Mouse (Mus musculus) forebrain, embryonic 14.5 days (tissue): ENCODE results near the gene Cdhr3. TPM values are rescaled to one million over a fixed set of nuclear protein-coding genes. Genes with fewer than 3 reads are reported as not detected.

ENCODE experiments used
- ATAC-seq: fragments of 200-750 bp; cut with Nextera tagmentation; 2 replicates; pipeline ENCODE4 v1.8.0; 2017; ENCODE audit warnings: mild to moderate bottlenecking, moderate library complexity
- DNase-seq: peaks from one replicate; pipeline ENCODE4 v3.0.0-alpha.2; 2015; ENCODE audit warnings: low spot score
- H3K27ac ChIP-seq: fragments of 300-500 bp; sonication (generic); 2 replicates; pipeline ENCODE4 v1.5.1; 2014; ENCODE audit warnings: low read depth, mild to moderate bottlenecking, control low read depth, low read length, moderate library complexity
- H3K27me3 ChIP-seq: fragments of 300-500 bp; sonication (generic); replicated peaks from 2 replicates; pipeline ENCODE4 v1.6.1; 2014; ENCODE audit warnings: low read length, control low read depth, mixed read lengths; ENCODE audit not compliant: control insufficient read depth, insufficient read depth
- H3K36me3 ChIP-seq: fragments of 300-500 bp; sonication (generic); 2 replicates; pipeline ENCODE4 v1.6.1; 2014; ENCODE audit warnings: low read length, control low read depth; ENCODE audit not compliant: control insufficient read depth, insufficient read depth
- H3K4me1 ChIP-seq: fragments of 300-500 bp; sonication (generic); 2 replicates; pipeline ENCODE4 v1.6.1; 2014; ENCODE audit warnings: antibody characterized with exemption, low read length, control low read depth; ENCODE audit not compliant: control insufficient read depth, insufficient read depth
- H3K4me2 ChIP-seq: fragments of 300-500 bp; sonication (generic); 2 replicates; pipeline ENCODE4 v1.6.1; 2014; ENCODE audit warnings: mild to moderate bottlenecking, control low read depth, low read length
- H3K4me3 ChIP-seq: fragments of 300-500 bp; sonication (generic); 2 replicates; pipeline ENCODE4 v1.5.1; 2014; ENCODE audit warnings: low read depth, low read length, control low read depth
- H3K9ac ChIP-seq: fragments of 300-500 bp; sonication (generic); 2 replicates; pipeline ENCODE4 v1.6.1; 2014; ENCODE audit warnings: mild to moderate bottlenecking, low read length, control low read depth, moderate library complexity
- H3K9me3 ChIP-seq: fragments of 300-500 bp; sonication (generic); replicated peaks from 2 replicates; pipeline ENCODE4 v1.6.1; 2016; ENCODE audit warnings: low read length, control low read depth, mixed read lengths; ENCODE audit not compliant: control insufficient read depth
- WGBS: fragments of 180-500 bp; shearing (Covaris S2); extraction: QIAGEN DNeasy Blood & Tissue Kit; methylation state at CpG from one replicate; pipeline ENCODE4 v1.1.7; 2014; 5-methylcytosine and 5-hydroxymethylcytosine counted together
- polyA plus RNA-seq: library from polyadenylated mRNA; unstranded; fragments of >200 nt; fragmentation: Nextera tagmentation; extraction: Ambion mirVana; gene quantifications from 2 replicates; pipeline ENCODE4 v1.2.1, GENCODE M21; 2014

Gene Cdhr3
- polyA plus RNA-seq, 1 experiment from 2014 or later, result 0.08 TPM

DNA sequence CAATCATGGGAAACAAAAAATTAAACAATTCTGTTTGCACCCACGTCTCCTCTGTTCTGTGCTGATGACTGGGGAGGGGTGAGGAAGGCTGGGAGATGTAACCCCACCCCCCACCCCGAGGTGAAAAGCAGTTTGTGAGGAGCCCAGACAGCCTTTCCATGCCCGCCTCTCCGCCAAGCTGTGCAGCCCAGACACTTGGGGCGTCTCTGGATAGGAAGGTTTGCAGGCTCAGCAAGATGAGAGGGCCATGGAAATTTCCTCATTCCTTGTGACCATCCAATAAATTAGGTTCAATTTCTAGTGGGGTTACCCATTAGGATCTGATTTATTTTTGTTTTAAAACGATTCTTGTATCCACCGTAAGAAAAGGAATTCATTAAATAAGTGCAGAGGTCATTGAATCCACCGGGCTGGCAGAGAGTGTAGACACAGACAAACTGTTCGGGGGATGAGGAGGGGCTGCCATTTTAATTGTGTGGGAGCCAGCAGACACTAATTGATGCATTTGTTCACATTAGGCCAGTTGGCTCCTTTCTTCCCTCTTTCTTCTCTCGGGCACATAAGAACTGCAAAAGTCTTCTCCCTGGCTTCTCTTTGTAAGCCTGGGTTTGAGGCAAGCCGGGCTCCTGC is 57.5 kb downstream of the Cdhr3 start:
- H3K4me3 ChIP-seq, result no peak overlapping the region
- peaks cover 16% of the 10 kb centered on the region for H3K4me1 ChIP-seq
- H3K9me3 ChIP-seq, result no peaks in the 10 kb centered on the region
- H3K27me3 ChIP-seq, result peaks cover 40% of the 10 kb centered on the region
- H3K4me2 ChIP-seq, result peak overlapping the region; percentile 40
- WGBS, result 3% methylated on average over 11 of the region's 11 CpGs
- H3K9ac ChIP-seq, result 0 out of 2 replicates have a peak overlapping the region, but pooled peaks have one; percentile 9
- DNase-seq, result no peak
- no peaks in the 10 kb centered on the region for H3K36me3 ChIP-seq
- peak; percentile 85 for ATAC-seq
- peak overlapping the region; percentile 78 for H3K27ac ChIP-seq

DNA sequence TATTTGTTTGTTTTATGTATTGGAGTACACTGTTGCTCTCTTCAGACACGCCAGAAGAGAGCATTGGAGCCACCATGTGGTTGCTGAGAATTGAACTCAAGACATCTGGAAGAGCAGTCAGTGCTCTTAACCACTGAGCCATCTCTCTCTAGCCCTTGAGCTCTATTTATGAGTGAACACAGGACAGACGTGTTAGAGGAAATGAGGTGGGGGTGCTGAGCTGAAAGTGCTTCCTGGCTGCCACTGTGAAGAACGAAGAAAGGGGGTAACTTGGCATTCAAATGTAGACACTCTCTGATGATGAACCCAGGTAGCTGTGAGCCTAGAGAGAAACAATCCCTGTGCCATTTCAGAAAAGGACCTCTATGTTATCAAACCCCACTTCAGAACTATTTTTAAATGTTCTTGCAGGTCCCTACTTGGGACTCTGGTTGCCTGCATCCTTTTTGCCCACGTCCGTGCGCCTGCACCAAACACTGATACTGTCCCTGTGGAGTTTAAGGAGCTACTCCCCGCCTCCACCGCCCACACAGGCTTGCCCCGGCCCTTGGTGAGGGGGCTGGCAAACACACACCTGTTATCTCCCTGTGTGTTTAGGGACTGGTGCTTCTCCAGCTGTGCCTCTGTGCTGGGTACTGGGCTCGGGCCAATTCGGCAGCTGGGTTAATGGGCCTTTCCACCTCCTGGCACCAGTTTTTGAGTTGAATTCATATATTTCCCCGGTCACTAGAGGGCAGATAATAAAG is 58.2 kb downstream of the Cdhr3 start:
- H3K27me3 ChIP-seq, result peaks cover 43% of the 10 kb centered on the region
- peak; percentile 66 for DNase-seq
- H3K4me1 ChIP-seq, result peaks cover 16% of the 10 kb centered on the region
- H3K4me3 ChIP-seq, result no peak overlapping the region
- H3K9ac ChIP-seq, result 0 out of 2 replicates have a peak overlapping the region, but pooled peaks have one; percentile 9
- no peaks in the 10 kb centered on the region for H3K9me3 ChIP-seq
- peak; percentile 16 for ATAC-seq
- H3K36me3 ChIP-seq, result no peaks in the 10 kb centered on the region
- H3K27ac ChIP-seq, result peak overlapping the region; percentile 78
- WGBS, result 24% methylated on average over 12 of the region's 12 CpGs
- H3K4me2 ChIP-seq, result peak overlapping the region; percentile 40

DNA sequence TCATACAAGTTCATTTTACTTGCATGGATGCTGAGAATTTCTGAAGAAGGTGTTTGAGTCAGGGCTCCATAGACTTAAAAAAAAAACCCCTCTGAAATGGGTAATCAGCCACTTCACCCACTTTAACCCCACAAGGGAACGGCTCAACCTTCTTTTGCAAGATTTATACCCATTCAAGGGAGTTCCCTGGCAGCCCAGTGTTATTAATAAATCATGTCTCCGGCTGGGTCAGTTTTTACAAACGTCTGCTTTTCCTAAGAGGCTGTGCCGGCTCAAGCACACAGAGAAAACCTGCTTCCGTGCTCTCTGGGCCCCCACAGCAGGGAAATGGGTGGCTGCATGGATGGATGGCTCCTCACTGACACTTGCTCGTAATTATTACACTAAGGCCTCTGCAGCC is 59.5 kb downstream of the Cdhr3 start:
- no peaks in the 10 kb centered on the region for H3K36me3 ChIP-seq
- 83% methylated on average over 6 of the region's 6 CpGs for WGBS
- no peak for ATAC-seq
- peaks cover 38% of the 10 kb centered on the region for H3K27me3 ChIP-seq
- H3K4me1 ChIP-seq, result peaks cover 20% of the 10 kb centered on the region
- DNase-seq, result no peak
- no peak overlapping the region for H3K4me3 ChIP-seq
- no peak overlapping the region for H3K4me2 ChIP-seq
- H3K9me3 ChIP-seq, result no peaks in the 10 kb centered on the region
- no peak overlapping the region for H3K27ac ChIP-seq
- no peak overlapping the region for H3K9ac ChIP-seq

DNA sequence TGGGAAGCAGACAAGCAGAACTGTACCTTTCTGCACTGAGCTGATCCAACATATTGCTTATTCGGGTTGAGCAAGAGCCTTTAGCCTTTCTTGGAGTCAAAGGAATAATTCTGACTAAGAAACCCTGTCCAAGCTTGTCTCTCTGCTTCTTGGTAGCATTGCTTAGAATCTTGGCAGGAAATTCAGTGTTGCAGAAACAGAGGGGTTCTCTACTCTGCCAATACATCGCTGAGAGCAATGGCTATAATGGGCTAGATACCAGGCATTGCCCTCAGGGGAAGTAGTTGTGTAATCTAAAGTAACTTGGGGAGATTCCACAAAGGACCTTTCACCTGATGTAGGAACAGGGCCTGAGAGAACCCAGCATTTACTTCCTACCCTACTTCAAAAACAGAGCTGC is 62.1 kb downstream of the Cdhr3 start:
- Histone ChIP-seq H3K9ac (no peak overlapping the region), H3K36me3 (no peaks in the 10 kb centered on the region), H3K4me3 (no peak overlapping the region), H3K27ac (no peak overlapping the region), H3K9me3 (no peaks in the 10 kb centered on the region), H3K27me3 (peaks cover 31% of the 10 kb centered on the region), H3K4me1 (peaks cover 15% of the 10 kb centered on the region), H3K4me2 (no peak overlapping the region)
- no peak for ATAC-seq
- no peak for DNase-seq
- WGBS, result 79% methylated on average over 2 of the region's 2 CpGs

DNA sequence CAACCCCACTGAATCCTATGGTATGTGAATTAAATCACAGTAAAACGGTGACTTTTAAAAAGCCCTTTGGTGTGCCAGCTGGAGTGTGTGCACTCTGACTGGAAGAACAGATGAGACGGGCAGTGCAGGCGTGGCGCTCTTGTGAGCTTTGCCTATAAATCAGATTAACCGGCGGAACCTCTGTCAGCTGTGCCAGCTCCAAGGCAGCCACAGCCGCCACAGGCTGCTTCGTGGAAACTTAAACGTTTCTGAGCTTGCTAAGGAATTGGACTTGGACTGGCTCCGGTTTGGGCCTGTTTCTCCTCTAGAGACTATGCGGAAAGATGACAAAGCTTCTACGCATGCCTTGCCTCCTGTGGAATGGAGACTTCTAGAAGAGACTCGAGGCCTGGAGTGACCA is 62.6 kb downstream of the Cdhr3 start:
- 64% methylated on average over 13 of the region's 13 CpGs for WGBS
- Histone ChIP-seq H3K4me1 (peaks cover 14% of the 10 kb centered on the region), H3K9ac (no peak overlapping the region), H3K4me2 (no peak overlapping the region), H3K27me3 (peaks cover 31% of the 10 kb centered on the region), H3K9me3 (no peaks in the 10 kb centered on the region), H3K36me3 (no peaks in the 10 kb centered on the region), H3K4me3 (no peak overlapping the region), H3K27ac (no peak overlapping the region)
- ATAC-seq (no peak), DNase-seq (peak; percentile 56)

DNA sequence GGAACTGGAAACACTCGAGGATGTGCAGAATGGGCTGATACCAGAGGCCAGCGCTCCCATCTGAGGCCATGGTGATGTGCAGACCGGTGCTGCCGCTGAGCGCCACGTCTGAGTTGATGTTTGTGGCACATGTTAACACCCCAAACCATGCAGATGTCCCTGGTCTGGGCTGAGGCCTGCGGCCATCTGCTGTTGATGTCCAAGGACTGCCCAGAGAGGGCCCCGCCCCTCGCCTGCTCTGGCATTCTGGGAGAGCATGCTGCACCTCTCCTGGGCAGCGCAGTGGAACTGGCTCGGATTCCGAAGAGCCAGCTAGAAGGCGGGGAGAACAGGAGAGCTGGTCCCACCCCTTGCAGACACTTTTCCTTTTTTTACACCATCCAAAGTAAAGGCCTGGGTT is 64.0 kb downstream of the Cdhr3 start:
- DNase-seq, result no peak
- Histone ChIP-seq H3K4me2 (no peak overlapping the region), H3K4me1 (0 out of 2 replicates have a peak, but pooled peaks cover 5% of the 10 kb centered on the region), H3K4me3 (no peak overlapping the region), H3K27me3 (peaks cover 31% of the 10 kb centered on the region), H3K9ac (no peak overlapping the region), H3K36me3 (no peaks in the 10 kb centered on the region), H3K27ac (no peak overlapping the region), H3K9me3 (no peaks in the 10 kb centered on the region)
- WGBS, result 60% methylated on average over 13 of the region's 13 CpGs
- no peak for ATAC-seq

DNA sequence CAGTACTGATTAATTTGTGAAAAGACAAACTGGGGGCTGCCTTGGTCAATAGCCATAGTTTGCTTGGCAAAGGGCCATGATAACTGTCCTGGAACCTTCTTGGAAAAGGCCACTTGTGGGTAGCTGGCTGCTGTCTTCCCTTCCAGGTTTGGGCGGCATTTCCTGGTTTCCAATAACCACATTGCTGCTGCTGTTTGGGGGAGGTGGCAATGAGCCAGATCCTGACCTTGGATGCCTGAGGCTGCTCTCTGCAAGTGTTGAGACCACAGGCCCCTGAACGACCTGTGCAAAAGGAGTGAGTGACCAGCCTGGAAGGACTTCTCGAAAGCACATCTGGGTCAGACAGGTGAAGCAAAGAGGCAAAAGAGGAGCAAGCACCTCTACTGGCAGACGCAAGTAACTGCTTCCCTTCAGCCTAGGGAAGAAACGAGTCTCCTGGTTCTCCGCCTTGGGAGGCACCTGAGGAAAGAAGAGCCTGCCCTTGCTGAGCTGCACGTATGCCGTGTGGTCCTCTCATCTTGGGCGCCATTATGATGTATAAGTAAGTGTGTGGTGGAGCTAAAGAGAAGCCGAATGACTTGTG is 64.5 kb downstream of the Cdhr3 start:
- Histone ChIP-seq H3K4me1 (0 out of 2 replicates have a peak, but pooled peaks cover 5% of the 10 kb centered on the region), H3K9me3 (no peaks in the 10 kb centered on the region), H3K4me3 (no peak overlapping the region), H3K27ac (no peak overlapping the region), H3K9ac (no peak overlapping the region), H3K27me3 (peaks cover 26% of the 10 kb centered on the region), H3K36me3 (no peaks in the 10 kb centered on the region), H3K4me2 (no peak overlapping the region)
- no peak for DNase-seq
- 54% methylated on average over 10 of the region's 10 CpGs for WGBS
- ATAC-seq, result no peak

DNA sequence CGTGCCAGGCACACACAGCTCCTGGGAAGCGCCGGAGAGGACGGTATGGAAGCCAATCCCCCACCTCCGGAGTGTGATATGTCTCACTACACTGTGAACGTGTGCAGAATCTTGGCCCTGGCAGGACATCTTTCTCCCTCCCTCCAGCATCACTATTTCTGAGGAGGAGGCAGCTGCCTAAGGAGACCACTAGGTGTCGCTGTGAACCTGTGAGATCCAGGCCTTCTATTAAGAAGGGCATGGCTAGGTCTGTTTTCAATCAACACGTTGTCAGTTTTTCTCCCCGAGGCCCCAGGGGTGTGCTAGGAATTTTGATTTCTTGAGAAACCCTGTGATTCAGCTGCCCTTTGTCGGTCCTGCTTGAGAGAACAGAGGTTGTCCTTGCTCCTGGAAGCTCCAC is 65.6 kb downstream of the Cdhr3 start:
- H3K27me3 ChIP-seq, result peaks cover 16% of the 10 kb centered on the region
- no peak overlapping the region for H3K9ac ChIP-seq
- no peak overlapping the region for H3K4me2 ChIP-seq
- peak; percentile 74 for ATAC-seq
- no peaks in the 10 kb centered on the region for H3K36me3 ChIP-seq
- 2% methylated on average over 10 of the region's 10 CpGs for WGBS
- no peak overlapping the region for H3K27ac ChIP-seq
- H3K9me3 ChIP-seq, result no peaks in the 10 kb centered on the region
- H3K4me3 ChIP-seq, result no peak overlapping the region
- DNase-seq, result peak; percentile 94
- 0 out of 2 replicates have a peak, but pooled peaks cover 5% of the 10 kb centered on the region for H3K4me1 ChIP-seq

DNA sequence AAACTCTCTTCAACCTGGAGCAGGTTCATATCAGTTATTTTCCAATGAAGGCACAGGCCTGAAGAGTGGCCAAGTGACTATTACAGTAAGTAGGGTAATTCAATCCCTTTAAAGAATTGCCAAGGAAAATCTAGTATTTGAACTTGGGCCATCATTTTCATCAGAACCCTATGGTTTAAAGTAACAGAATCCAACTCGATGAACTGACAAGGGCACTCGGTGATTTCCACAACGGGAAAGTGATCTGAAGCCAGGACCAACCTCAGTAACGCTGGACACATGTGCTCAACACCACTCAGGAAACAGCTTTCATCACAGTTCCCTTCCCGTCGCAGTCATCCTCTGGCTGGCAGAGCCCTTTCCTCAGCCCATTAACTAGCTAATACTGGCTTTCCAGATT is 68.2 kb downstream of the Cdhr3 start:
- H3K36me3 ChIP-seq, result no peaks in the 10 kb centered on the region
- DNase-seq (no peak), ATAC-seq (no peak)
- no peak overlapping the region for H3K4me3 ChIP-seq
- H3K9ac ChIP-seq, result no peak overlapping the region
- no peak overlapping the region for H3K27ac ChIP-seq
- 0 out of 2 replicates have a peak, but pooled peaks cover 5% of the 10 kb centered on the region for H3K4me1 ChIP-seq
- no peaks in the 10 kb centered on the region for H3K9me3 ChIP-seq
- no peak overlapping the region for H3K4me2 ChIP-seq
- peaks cover under 1% of the 10 kb centered on the region; the same call in 1 of the 2 replicates for H3K27me3 ChIP-seq
- WGBS, result 89% methylated on average over 6 of the region's 6 CpGs
